Mouse (Mus musculus): ENCODE data around the gene Bhlhb9.

The Bhlhb9 gene

GRCm38 (mm10) chrX:135917116-135917515 lies 119.7 kb downstream of the Bhlhb9 start:
- DNase-seq = no peak

DNA sequence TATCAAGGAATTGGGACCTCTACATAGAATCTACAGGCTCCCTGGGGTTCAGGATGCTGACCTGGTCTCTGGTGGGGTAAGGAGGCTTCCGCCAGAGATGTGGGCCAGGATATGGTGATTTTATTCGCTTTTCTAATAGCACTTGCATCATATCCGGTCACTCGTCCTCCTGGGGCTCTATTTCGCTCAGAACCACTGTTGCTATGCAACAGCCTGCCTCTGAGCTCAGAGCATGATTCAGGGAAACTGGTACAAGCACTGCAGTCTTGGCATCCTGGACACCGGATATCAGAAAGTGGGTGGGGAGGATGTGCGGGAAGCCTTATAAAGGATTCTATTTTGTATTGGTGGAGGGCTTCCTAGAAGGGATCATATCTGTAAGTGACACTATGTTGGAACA lies 124.8 kb downstream of the Bhlhb9 start:
- no peak for DNase-seq

- DNase-seq = no peak
These were observed 128.5 kb downstream of the Bhlhb9 start for GRCm38 (mm10) chrX:135925911-135926310.

DNA sequence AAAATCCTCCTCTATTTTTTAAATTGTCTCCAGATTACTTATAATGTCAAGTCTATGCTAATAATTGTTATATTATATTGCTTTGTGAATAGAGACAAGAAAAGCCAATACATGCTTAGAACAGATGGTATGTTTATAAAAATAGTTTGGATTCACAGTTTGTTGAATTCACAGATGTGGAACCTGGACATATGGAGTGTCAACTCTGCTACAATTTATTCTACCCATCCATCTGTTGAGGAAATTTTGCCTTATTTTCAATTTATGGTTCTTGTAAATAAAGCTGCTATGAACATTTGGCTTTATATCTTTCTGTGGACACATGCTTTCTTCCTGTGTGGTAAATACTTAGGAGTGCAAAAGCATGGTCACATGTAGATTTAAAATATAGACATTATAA lies 131.2 kb downstream of the Bhlhb9 start:
- no peak for DNase-seq

GRCm38 (mm10) chrX:135936452-135936851 lies 139.1 kb downstream of the Bhlhb9 start:
- no peak for DNase-seq

Data from spleen, adult 18-20 months (tissue).